Mouse (Mus musculus) CH12.LX (cell line): ENCODE measurements around the gene Capn2. TPM values are rescaled to one million over a fixed set of nuclear protein-coding genes. Genes with fewer than 3 reads are reported as not detected.

ENCODE experiments used
- DNase-seq: peaks from one replicate; pipeline ENCODE4 v3.0.0-alpha.2; 2013; ENCODE audit errors: extremely low read depth
- H3K27ac ChIP-seq: 2 replicates; pipeline ENCODE4 v1.5.1; 2012; ENCODE audit warnings: low read depth, mild to moderate bottlenecking, control low read depth, moderate library complexity; ENCODE audit not compliant: insufficient read depth
- H3K27me3 ChIP-seq: replicated peaks from 2 replicates; pipeline ENCODE3; 2012; ENCODE audit warnings: inconsistent platforms
- H3K36me3 ChIP-seq, 2 experiments: replicated peaks in 1 of 2; 2 replicates each; pipeline versions ENCODE3 to v1.6.1; 2012; ENCODE audit warnings: inconsistent platforms in 1 of 2, low read length in 1 of 2, mild to moderate bottlenecking in 1 of 2, mixed read lengths in 1 of 2, moderate library complexity in 1 of 2; ENCODE audit not compliant: control insufficient read depth in 1 of 2, insufficient read depth in 1 of 2
- H3K4me1 ChIP-seq, 2 experiments: 2 replicates each; pipeline ENCODE4 v1.6.1; 2012; ENCODE audit warnings: inconsistent platforms in 1 of 2, moderate library complexity in 1 of 2; ENCODE audit not compliant: insufficient read depth in 2 of 2, control insufficient read depth in 1 of 2
- H3K4me2 ChIP-seq: 2 replicates; pipeline ENCODE4 v1.6.1; 2012; ENCODE audit warnings: low read depth, mild to moderate bottlenecking, control low read depth; ENCODE audit not compliant: poor library complexity, insufficient read depth, severe bottlenecking
- H3K4me3 ChIP-seq, 3 experiments: fragments of 150-350 bp in 1 of 3; sonication (generic) in 1 of 3; replicated peaks in 1 of 3; 2 replicates each; pipeline versions ENCODE3 to v1.5.1; 2011 to 2012; ENCODE audit warnings: low read depth in 2 of 3, low read length in 2 of 3, mild to moderate bottlenecking in 2 of 3, moderate library complexity in 2 of 3, control low read depth in 1 of 3, improper control_type of control experiment in 1 of 3, inconsistent platforms in 1 of 3, mixed read lengths in 1 of 3; ENCODE audit not compliant: poor library complexity in 1 of 3
- H3K79me2 ChIP-seq: replicated peaks from 2 replicates; pipeline ENCODE4 v1.6.1; 2012; ENCODE audit warnings: mild to moderate bottlenecking, moderate library complexity; ENCODE audit not compliant: control insufficient read depth, poor library complexity, insufficient read depth, severe bottlenecking; ENCODE audit errors: extremely low read depth
- H3K9ac ChIP-seq: 2 replicates; pipeline ENCODE4 v1.6.1; 2012; ENCODE audit warnings: low read depth, mild to moderate bottlenecking, control low read depth, moderate library complexity; ENCODE audit not compliant: insufficient read depth
- H3K9me3 ChIP-seq: replicated peaks from 2 replicates; pipeline ENCODE3; 2012; ENCODE audit warnings: low read length, inconsistent platforms, mixed read lengths
- BHLHE40 ChIP-seq: IDR thresholded peaks from 2 replicates; pipeline ENCODE4 v1.6.1; 2011; ENCODE audit warnings: mild to moderate bottlenecking, low read depth, low read length, improper control_type of control experiment
- E2F4 ChIP-seq: IDR thresholded peaks from 2 replicates; pipeline ENCODE4 v1.6.1; 2011; ENCODE audit warnings: low read depth, low read length, improper control_type of control experiment; ENCODE audit not compliant: insufficient replicate concordance
- EP300 ChIP-seq: IDR thresholded peaks from 2 replicates; pipeline ENCODE4 v1.6.1; 2011; ENCODE audit warnings: low read length, improper control_type of control experiment
- HCFC1 ChIP-seq: IDR thresholded peaks from 2 replicates; pipeline ENCODE4 v1.6.1; 2012; ENCODE audit warnings: low read depth, mild to moderate bottlenecking, inconsistent platforms, low read length, improper control_type of control experiment
- JUN ChIP-seq: IDR thresholded peaks from 2 replicates; pipeline ENCODE4 v1.6.1; 2011; ENCODE audit warnings: low read depth, mild to moderate bottlenecking, low read length, improper control_type of control experiment, moderate library complexity; ENCODE audit not compliant: insufficient read depth
- KAT2A ChIP-seq: IDR thresholded peaks from 2 replicates; pipeline ENCODE4 v1.6.1; 2012; ENCODE audit warnings: low read length, improper control_type of control experiment, inconsistent platforms; ENCODE audit not compliant: insufficient replicate concordance
- MAFK ChIP-seq: IDR thresholded peaks from 2 replicates; pipeline ENCODE4 v1.6.1; 2011; ENCODE audit warnings: low read length, improper control_type of control experiment; ENCODE audit not compliant: insufficient replicate concordance
- MEF2A ChIP-seq: IDR thresholded peaks from 2 replicates; pipeline ENCODE4 v1.6.1; 2014; ENCODE audit warnings: low read depth, mild to moderate bottlenecking, inconsistent platforms, low read length, improper control_type of control experiment, borderline replicate concordance
- MXI1 ChIP-seq: IDR thresholded peaks from 2 replicates; pipeline ENCODE4 v1.6.1; 2011; ENCODE audit warnings: mild to moderate bottlenecking, low read depth, low read length, improper control_type of control experiment
- NELFE ChIP-seq: IDR thresholded peaks from 2 replicates; pipeline ENCODE4 v1.6.1; 2011; ENCODE audit warnings: low read depth, low read length, improper control_type of control experiment
- PAX5 ChIP-seq: IDR thresholded peaks from 2 replicates; pipeline ENCODE4 v1.6.1; 2012; ENCODE audit warnings: low read length, inconsistent platforms, mixed read lengths
- RCOR1 ChIP-seq: conservative IDR thresholded peaks from 2 replicates; pipeline ENCODE4 v1.6.1; 2012; ENCODE audit warnings: low read depth, mild to moderate bottlenecking, inconsistent platforms, low read length, improper control_type of control experiment
- TBP ChIP-seq: conservative IDR thresholded peaks from 2 replicates; pipeline ENCODE4 v1.6.1; 2011; ENCODE audit warnings: low read depth, low read length, improper control_type of control experiment
- UBTF ChIP-seq: IDR thresholded peaks from 2 replicates; pipeline ENCODE4 v1.6.1; 2012; ENCODE audit warnings: low read depth, mild to moderate bottlenecking, inconsistent platforms, low read length, improper control_type of control experiment, moderate library complexity
- dilution Hi-C: fragments of 300-500 bp; cut with MboI; formaldehyde crosslinking; loops from 2 replicates; pipeline ENCODE4 v1.14.3; 2020; ENCODE audit warnings: low sequenced_read_pairs; ENCODE audit not compliant: extremely low pct_unique_long_range_greater_than_20kb, extremely low pct_ligation_motif_present
- in situ Hi-C: fragments of 300-500 bp; cut with MboI; formaldehyde crosslinking; loops from 3 replicates; pipeline ENCODE4 v1.14.3; 2019; ENCODE audit warnings: low sequenced_read_pairs, low pct_ligation_motif_present, low pct_unique_long_range_greater_than_20kb, mixed read lengths
- polyA plus RNA-seq: library from polyadenylated mRNA; unstranded; fragments of >175 nt; gene quantifications from 2 replicates; pipeline ENCODE4 v1.2.1, GENCODE M21; 2012; ENCODE audit warnings: low read depth; ENCODE audit not compliant: insufficient read length
- total RNA-seq, 2 experiments: library from RNA; depleted of rRNA; stranded (reverse); fragments of 300-350 nt in 1 of 2; fragments of >200 nt in 1 of 2; gene quantifications; 2 replicates each; pipeline ENCODE4 v1.2.3; 2012 to 2014

The Capn2 gene
- total and polyA plus RNA-seq, 3 experiments = 10.9 to 28.1 (median 15.0) TPM

- H3K79me2 ChIP-seq = no peaks in the 10 kb centered on the region
- H3K36me3 ChIP-seq = peaks cover 18 to 52% of the 10 kb centered on the region in 2 experiments
- dilution Hi-C loops (no loop called here), in situ Hi-C loops (no loop called here)
- H3K4me2 ChIP-seq = no peak overlapping the region
- no peak for TF ChIP-seq MEF2A
- no peaks in the 10 kb centered on the region for H3K4me1 ChIP-seq
- H3K9me3 ChIP-seq = no peaks in the 10 kb centered on the region
- no peak overlapping the region for H3K4me3 ChIP-seq
- H3K27ac ChIP-seq = no peak overlapping the region
- no peak for DNase-seq
- H3K9ac ChIP-seq = no peak overlapping the region
- H3K27me3 ChIP-seq = no peaks in the 10 kb centered on the region
Observed at GRCm38 (mm10) chr1:182439546-182440222, 77.7 kb downstream of the Capn2 start.

GRCm38 (mm10) chr1:182436746-182437145, 80.7 kb downstream of the Capn2 start:
- no peaks in the 10 kb centered on the region for H3K4me1 ChIP-seq
- H3K27me3 ChIP-seq = no peaks in the 10 kb centered on the region
- no peak overlapping the region for H3K27ac ChIP-seq
- in situ Hi-C loops = no loop called here
- H3K4me3 ChIP-seq = no peak overlapping the region
- no peak for TF ChIP-seq HCFC1
- no peak for TF ChIP-seq RCOR1
- no peak for TF ChIP-seq NELFE
- no peak for TF ChIP-seq UBTF
- TF ChIP-seq TBP = no peak
- TF ChIP-seq, all 38 proteins: peak for 0
- dilution Hi-C loops = no loop called here
- no peak overlapping the region for H3K4me2 ChIP-seq
- H3K36me3 ChIP-seq = peaks cover 25 to 50% of the 10 kb centered on the region in 2 experiments
- no peaks in the 10 kb centered on the region for H3K79me2 ChIP-seq
- no peak overlapping the region for H3K9ac ChIP-seq
- no peaks in the 10 kb centered on the region for H3K9me3 ChIP-seq
- no peak for DNase-seq

GRCm38 (mm10) chr1:182432059-182432458, 85.3 kb downstream of the Capn2 start:
- no peak overlapping the region for H3K9ac ChIP-seq
- H3K27me3 ChIP-seq = no peaks in the 10 kb centered on the region
- dilution Hi-C loops = no loop called here
- DNase-seq = no peak
- peaks cover 21 to 40% of the 10 kb centered on the region in 2 experiments for H3K36me3 ChIP-seq
- no peak overlapping the region for H3K27ac ChIP-seq
- no peak for TF ChIP-seq E2F4
- no peak for TF ChIP-seq MXI1
- TF ChIP-seq PAX5 = no peak
- no peak for TF ChIP-seq JUN
- TF ChIP-seq BHLHE40 = no peak
- no peak for TF ChIP-seq MAFK
- TF ChIP-seq KAT2A = no peak
- TF ChIP-seq EP300 = no peak
- no peak for TF ChIP-seq RCOR1
- in situ Hi-C loops = no loop called here
- no peak overlapping the region for H3K4me3 ChIP-seq
- H3K9me3 ChIP-seq = no peaks in the 10 kb centered on the region
- no peaks in the 10 kb centered on the region for H3K79me2 ChIP-seq
- H3K4me1 ChIP-seq = no peaks in the 10 kb centered on the region
- H3K4me2 ChIP-seq = no peak overlapping the region
